Mouse (Mus musculus) lung, postnatal 0 days (tissue): ENCODE measurements around the gene Nptn.

Experiments used
- CTCF ChIP-seq: IDR thresholded peaks from 2 replicates; pipeline ENCODE4 v1.5.1; 2016; ENCODE audit warnings: antibody characterized with exemption, mild to moderate bottlenecking
- EP300 ChIP-seq: IDR thresholded peaks from 2 replicates; pipeline ENCODE4 v1.6.1; 2016; ENCODE audit warnings: antibody characterized with exemption, mild to moderate bottlenecking, control low read depth

GRCm38 (mm10) chr9:58581958-58582540 lies at the start of gene Nptn:
- TF ChIP-seq CTCF (no peak), EP300 (peak; percentile 46; the same call in 1 of the 2 replicates)
